Mouse (Mus musculus) forebrain, embryonic 11.5 days (tissue): ENCODE measurements around the gene Patl2. TPM values are rescaled to one million over a fixed set of nuclear protein-coding genes. Genes with fewer than 3 reads are reported as not detected.

ENCODE experiments used
- ATAC-seq: fragments of 200-750 bp; cut with Nextera tagmentation; replicated peaks from 2 replicates; pipeline ENCODE4 v1.8.0; 2017; ENCODE audit warnings: moderate TSS enrichment; ENCODE audit not compliant: low FRiP score
- DNase-seq: peaks from one replicate; pipeline ENCODE4 v3.0.0-alpha.2; 2017; ENCODE audit warnings: low spot score
- H3K27ac ChIP-seq: fragments of 300-500 bp; sonication (generic); 2 replicates; pipeline ENCODE4 v1.5.1; 2014; ENCODE audit warnings: low read depth, low read length
- H3K27me3 ChIP-seq: fragments of 300-500 bp; sonication (generic); 2 replicates; pipeline ENCODE4 v1.6.1; 2014; ENCODE audit warnings: mild to moderate bottlenecking, low read length, mixed read lengths; ENCODE audit not compliant: control insufficient read depth, insufficient read depth
- H3K36me3 ChIP-seq: fragments of 300-500 bp; sonication (generic); 2 replicates; pipeline ENCODE4 v1.6.1; 2014; ENCODE audit warnings: mild to moderate bottlenecking, low read length, moderate library complexity, mixed read lengths; ENCODE audit not compliant: control insufficient read depth, insufficient read depth
- H3K4me1 ChIP-seq: fragments of 300-500 bp; sonication (generic); replicated peaks from 2 replicates; pipeline ENCODE4 v1.6.1; 2014; ENCODE audit warnings: low read length, mixed read lengths; ENCODE audit not compliant: control insufficient read depth, insufficient read depth
- H3K4me2 ChIP-seq: fragments of 300-500 bp; sonication (generic); 2 replicates; pipeline ENCODE4 v1.6.1; 2014; ENCODE audit warnings: low read depth, mild to moderate bottlenecking, low read length, moderate library complexity, mixed read lengths; ENCODE audit not compliant: severe bottlenecking
- H3K4me3 ChIP-seq: fragments of 300-500 bp; sonication (generic); 2 replicates; pipeline ENCODE4 v1.5.1; 2014; ENCODE audit warnings: low read depth, low read length
- H3K9ac ChIP-seq: fragments of 300-500 bp; sonication (generic); 2 replicates; pipeline ENCODE4 v1.6.1; 2014; ENCODE audit warnings: low read length
- H3K9me3 ChIP-seq: fragments of 300-500 bp; sonication (generic); 2 replicates; pipeline ENCODE4 v1.6.1; 2016; ENCODE audit warnings: low read length, mixed read lengths; ENCODE audit not compliant: control insufficient read depth
- WGBS: fragments of 180-500 bp; shearing (Covaris S2); extraction: QIAGEN DNeasy Blood & Tissue Kit; methylation state at CpG from one replicate; pipeline ENCODE4 v1.1.7; 2014; 5-methylcytosine and 5-hydroxymethylcytosine counted together
- polyA plus RNA-seq: library from polyadenylated mRNA; unstranded; fragments of >200 nt; fragmentation: Nextera tagmentation; extraction: Ambion mirVana; gene quantifications from 2 replicates; pipeline ENCODE4 v1.2.1, GENCODE M21; 2014

The Patl2 gene
- polyA plus RNA-seq, 1 experiment from 2014 or later = not detected

GRCm38 (mm10) chr2:122145756-122146155 lies 40.2 kb downstream of the Patl2 start:
- no peak overlapping the region for H3K4me2 ChIP-seq
- H3K36me3 ChIP-seq = no peaks in the 10 kb centered on the region
- no peak overlapping the region for H3K4me3 ChIP-seq
- H3K4me1 ChIP-seq = peaks cover 2% of the 10 kb centered on the region; the same call in 1 of the 2 replicates
- H3K27me3 ChIP-seq = no peaks in the 10 kb centered on the region
- ATAC-seq (no peak), DNase-seq (no peak)
- WGBS = 70% methylated on average over 4 of the region's 4 CpGs
- H3K9ac ChIP-seq = no peak overlapping the region
- no peak overlapping the region for H3K27ac ChIP-seq
- H3K9me3 ChIP-seq = no peaks in the 10 kb centered on the region

DNA sequence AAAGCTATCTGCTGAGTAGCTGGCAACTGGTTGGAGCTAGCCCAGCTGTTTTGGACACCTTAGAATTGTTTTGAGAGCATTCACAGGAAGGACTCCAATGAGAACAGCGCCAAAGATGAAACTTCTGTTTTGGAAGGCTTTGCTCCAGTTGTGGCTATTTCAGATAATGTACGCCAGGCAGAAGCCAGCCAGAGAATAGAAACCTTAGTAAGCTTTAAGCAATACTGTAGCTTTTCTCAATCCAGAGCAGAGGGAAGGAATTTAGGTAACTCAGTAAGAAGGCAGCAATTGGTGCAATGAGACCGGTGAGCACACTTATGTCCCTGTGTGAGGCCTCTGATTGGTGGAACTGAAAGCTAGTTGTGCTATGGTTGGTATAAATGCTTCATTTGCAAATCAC lies 42.9 kb downstream of the Patl2 start:
- WGBS = 91% methylated on average over 3 of the region's 3 CpGs
- Histone ChIP-seq H3K4me2 (no peak overlapping the region), H3K9me3 (no peaks in the 10 kb centered on the region), H3K4me1 (peaks cover 2% of the 10 kb centered on the region; the same call in 1 of the 2 replicates), H3K4me3 (no peak overlapping the region), H3K9ac (no peak overlapping the region), H3K27ac (no peak overlapping the region), H3K27me3 (no peaks in the 10 kb centered on the region), H3K36me3 (no peaks in the 10 kb centered on the region)
- ATAC-seq (no peak), DNase-seq (no peak)

DNA sequence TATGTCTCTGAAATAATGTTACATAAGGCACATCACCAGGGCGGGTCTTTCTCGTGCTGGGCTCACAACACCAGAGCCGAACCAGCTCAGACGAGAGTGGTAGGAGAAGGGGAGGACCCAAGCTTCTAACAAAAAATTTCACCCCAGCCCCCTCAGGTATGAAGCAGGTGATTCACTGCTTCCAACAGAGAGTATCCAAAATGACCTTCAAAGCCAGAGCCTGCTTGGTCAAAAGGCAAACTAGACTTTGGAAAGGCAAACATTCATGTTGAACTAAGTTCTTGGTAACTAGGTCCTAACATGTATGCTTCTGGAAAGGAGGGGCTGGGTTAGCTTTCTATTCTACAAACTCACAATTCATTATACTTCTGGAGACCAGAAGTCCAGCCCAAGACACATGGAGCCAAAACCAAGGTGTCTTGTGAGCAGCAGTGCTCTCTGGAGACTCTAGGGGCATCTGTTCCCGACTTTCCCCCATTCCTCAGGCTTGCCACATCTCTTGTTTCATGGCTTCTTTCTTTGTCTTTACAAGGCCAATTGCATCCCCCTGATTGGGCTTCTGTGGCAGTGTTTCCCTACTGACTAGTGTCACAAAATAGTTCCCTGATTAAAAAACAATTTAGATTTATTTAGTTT lies 44.5 kb downstream of the Patl2 start:
- Histone ChIP-seq H3K27ac (no peak overlapping the region), H3K4me2 (no peak overlapping the region), H3K9me3 (no peaks in the 10 kb centered on the region), H3K36me3 (no peaks in the 10 kb centered on the region), H3K9ac (no peak overlapping the region), H3K27me3 (no peaks in the 10 kb centered on the region), H3K4me1 (no peaks in the 10 kb centered on the region), H3K4me3 (no peak overlapping the region)
- WGBS = 77% methylated on average over 5 of the region's 5 CpGs
- DNase-seq = no peak
- ATAC-seq = no peak

DNA sequence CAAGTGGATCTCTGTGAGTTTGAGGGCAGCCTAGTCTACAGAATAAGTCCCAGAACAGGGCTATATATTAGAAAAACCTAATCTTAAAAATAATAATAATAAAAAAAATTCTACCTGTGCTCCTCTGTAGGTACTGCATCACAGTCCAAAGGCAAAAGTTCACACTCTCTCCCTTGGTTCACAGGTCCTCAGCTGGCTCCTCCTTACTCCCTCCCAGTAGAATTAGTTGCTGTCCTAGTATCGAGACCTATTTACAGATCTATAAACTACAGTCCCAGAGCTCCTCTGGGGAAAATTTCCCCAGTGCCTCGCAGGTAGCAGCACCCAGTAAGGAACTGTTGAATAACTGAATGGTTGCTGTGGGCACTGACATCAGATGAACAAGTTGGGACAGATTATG lies 45.2 kb downstream of the Patl2 start:
- no peaks in the 10 kb centered on the region for H3K9me3 ChIP-seq
- no peak overlapping the region for H3K27ac ChIP-seq
- no peak overlapping the region for H3K4me2 ChIP-seq
- no peaks in the 10 kb centered on the region for H3K27me3 ChIP-seq
- no peaks in the 10 kb centered on the region for H3K4me1 ChIP-seq
- H3K36me3 ChIP-seq = no peaks in the 10 kb centered on the region
- 84% methylated on average over 2 of the region's 2 CpGs for WGBS
- no peak for ATAC-seq
- H3K9ac ChIP-seq = no peak overlapping the region
- DNase-seq = no peak
- H3K4me3 ChIP-seq = no peak overlapping the region

GRCm38 (mm10) chr2:122137839-122138465 lies 48.0 kb downstream of the Patl2 start:
- 67% methylated on average over 5 of the region's 5 CpGs for WGBS
- DNase-seq = no peak
- H3K27me3 ChIP-seq = no peaks in the 10 kb centered on the region
- H3K36me3 ChIP-seq = no peaks in the 10 kb centered on the region
- no peak overlapping the region for H3K4me3 ChIP-seq
- H3K4me1 ChIP-seq = no peaks in the 10 kb centered on the region
- no peak overlapping the region for H3K27ac ChIP-seq
- no peak overlapping the region for H3K4me2 ChIP-seq
- H3K9ac ChIP-seq = no peak overlapping the region
- no peak for ATAC-seq
- no peaks in the 10 kb centered on the region for H3K9me3 ChIP-seq

GRCm38 (mm10) chr2:122132618-122133017 lies 53.4 kb downstream of the Patl2 start:
- H3K27ac ChIP-seq = no peak overlapping the region
- H3K36me3 ChIP-seq = no peaks in the 10 kb centered on the region
- WGBS = 81% methylated on average over 2 of the region's 2 CpGs
- no peak overlapping the region for H3K4me2 ChIP-seq
- DNase-seq = no peak
- no peak overlapping the region for H3K9ac ChIP-seq
- H3K4me3 ChIP-seq = no peak overlapping the region
- no peaks in the 10 kb centered on the region for H3K9me3 ChIP-seq
- no peaks in the 10 kb centered on the region for H3K27me3 ChIP-seq
- ATAC-seq = no peak
- no peaks in the 10 kb centered on the region for H3K4me1 ChIP-seq

DNA sequence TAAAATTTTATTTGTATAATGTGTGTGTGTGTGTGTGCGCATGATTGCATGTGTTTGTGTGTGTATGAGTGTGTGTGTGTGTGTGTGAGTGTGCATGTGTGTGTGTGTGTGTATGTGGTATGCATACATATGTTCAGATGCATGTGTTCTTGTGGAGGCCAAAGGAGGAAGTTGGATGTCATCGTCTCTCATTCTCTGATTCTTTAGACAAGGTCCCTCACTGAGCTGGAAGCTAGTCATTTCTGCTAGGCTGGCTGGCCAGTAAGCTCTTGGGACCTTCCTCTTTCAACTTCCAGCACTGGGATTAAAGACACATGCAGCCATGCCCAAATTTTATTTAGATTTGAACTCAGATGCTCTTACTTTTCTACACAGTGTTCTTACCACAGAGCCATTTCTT lies 53.9 kb downstream of the Patl2 start:
- H3K4me2 ChIP-seq = no peak overlapping the region
- H3K36me3 ChIP-seq = no peaks in the 10 kb centered on the region
- ATAC-seq (no peak), DNase-seq (no peak)
- no peaks in the 10 kb centered on the region for H3K27me3 ChIP-seq
- H3K4me1 ChIP-seq = no peaks in the 10 kb centered on the region
- H3K4me3 ChIP-seq = no peak overlapping the region
- H3K27ac ChIP-seq = no peak overlapping the region
- no peaks in the 10 kb centered on the region for H3K9me3 ChIP-seq
- WGBS = 88% methylated on average over 2 of the region's 2 CpGs
- H3K9ac ChIP-seq = no peak overlapping the region

DNA sequence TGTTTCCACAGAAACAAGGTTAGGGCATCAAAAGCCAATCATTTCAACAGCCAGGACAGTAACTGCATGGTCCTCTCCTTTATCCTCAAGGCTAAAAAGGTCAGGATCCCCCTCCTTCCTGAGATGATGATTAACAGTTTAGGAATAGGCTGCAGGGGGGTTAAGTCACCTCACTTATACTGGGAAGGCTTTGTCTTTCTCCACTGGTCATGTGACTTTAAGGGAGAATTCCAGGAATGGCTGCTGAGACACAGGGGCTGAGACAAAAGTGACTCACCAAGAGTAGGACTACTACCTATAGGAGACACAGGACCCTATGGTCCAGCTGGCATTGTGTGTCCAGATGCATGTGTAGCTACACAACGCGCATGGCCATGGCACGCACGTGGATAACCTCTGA lies 58.4 kb downstream of the Patl2 start:
- no peaks in the 10 kb centered on the region for H3K36me3 ChIP-seq
- no peak overlapping the region for H3K4me3 ChIP-seq
- ATAC-seq (no peak), DNase-seq (no peak)
- H3K27me3 ChIP-seq = no peaks in the 10 kb centered on the region
- H3K4me1 ChIP-seq = no peaks in the 10 kb centered on the region
- no peak overlapping the region for H3K9ac ChIP-seq
- H3K4me2 ChIP-seq = no peak overlapping the region
- H3K9me3 ChIP-seq = no peaks in the 10 kb centered on the region
- no peak overlapping the region for H3K27ac ChIP-seq
- 93% methylated on average over 4 of the region's 4 CpGs for WGBS

- no peaks in the 10 kb centered on the region for H3K36me3 ChIP-seq
- no peak overlapping the region for H3K4me2 ChIP-seq
- H3K27ac ChIP-seq = no peak overlapping the region
- no peak overlapping the region for H3K9ac ChIP-seq
- no peak for DNase-seq
- H3K27me3 ChIP-seq = no peaks in the 10 kb centered on the region
- 53% methylated on average over 5 of the region's 5 CpGs for WGBS
- H3K4me3 ChIP-seq = no peak overlapping the region
- ATAC-seq = no peak
- no peaks in the 10 kb centered on the region for H3K9me3 ChIP-seq
- no peaks in the 10 kb centered on the region for H3K4me1 ChIP-seq
Measured at GRCm38 (mm10) chr2:122126765-122127347, 59.1 kb downstream of the Patl2 start.
